Mouse (Mus musculus) urinary bladder, postnatal 4 days (tissue): ENCODE data around the gene Lekr1.
A peak's percentile ranks its signal among the peaks of the same experiment; 100 is the strongest.

Experiments used
- DNase-seq, 2 experiments: peaks; one replicate each; pipeline ENCODE4 v3.0.0; 2021 to 2022; ENCODE audit warnings: low spot score in 2 of 2

Lekr1 gene

GRCm38 (mm10) chr3:65665977-65666766 is at the start of gene Lekr1:
Gene Lekr1 (plus strand): TSS chr3:65666228.
- peak; percentile 80 to 86 for DNase-seq

GRCm38 (mm10) chr3:65617507-65617906 is 48.5 kb upstream of the Lekr1 start:
- DNase-seq = no peak

- DNase-seq = no peak
These were observed 46.7 kb upstream of the Lekr1 start for GRCm38 (mm10) chr3:65619340-65619739.

GRCm38 (mm10) chr3:65623057-65623456 is 43.0 kb upstream of the Lekr1 start:
- DNase-seq = no peak

- no peak for DNase-seq
These were observed 40.3 kb upstream of the Lekr1 start for GRCm38 (mm10) chr3:65625496-65626289.

- no peak for DNase-seq
These were observed 39.6 kb upstream of the Lekr1 start for GRCm38 (mm10) chr3:65626290-65626914.

GRCm38 (mm10) chr3:65627021-65627706 is 38.9 kb upstream of the Lekr1 start:
- no peak for DNase-seq

GRCm38 (mm10) chr3:65627707-65628028 is 38.4 kb upstream of the Lekr1 start:
- no peak for DNase-seq

GRCm38 (mm10) chr3:65629565-65630112 is 36.4 kb upstream of the Lekr1 start:
- no peak for DNase-seq

- DNase-seq = no peak
These were observed 32.4 kb upstream of the Lekr1 start for GRCm38 (mm10) chr3:65633604-65634003.

- DNase-seq = no peak
These were observed 30.0 kb upstream of the Lekr1 start for GRCm38 (mm10) chr3:65635983-65636382.

GRCm38 (mm10) chr3:65637313-65637712 is 28.7 kb upstream of the Lekr1 start:
- DNase-seq = no peak

GRCm38 (mm10) chr3:65638896-65639295 is 27.1 kb upstream of the Lekr1 start:
- no peak for DNase-seq

- DNase-seq = no peak
These were observed 26.5 kb upstream of the Lekr1 start for GRCm38 (mm10) chr3:65639454-65640014.

GRCm38 (mm10) chr3:65642959-65643358 is 23.1 kb upstream of the Lekr1 start:
- no peak for DNase-seq

GRCm38 (mm10) chr3:65643654-65644053 is 22.4 kb upstream of the Lekr1 start:
- no peak for DNase-seq

GRCm38 (mm10) chr3:65647592-65647991 is 18.4 kb upstream of the Lekr1 start:
- DNase-seq = no peak

- DNase-seq = no peak
These were observed 17.1 kb upstream of the Lekr1 start for GRCm38 (mm10) chr3:65648913-65649312.

- DNase-seq = no peak
These were observed 15.7 kb upstream of the Lekr1 start for GRCm38 (mm10) chr3:65650156-65650815.

GRCm38 (mm10) chr3:65654541-65655206 is 11.4 kb upstream of the Lekr1 start:
- no peak for DNase-seq
